Mouse (Mus musculus): ENCODE measurements around the gene Tacc3.

Gene Tacc3

GRCm38 (mm10) chr5:33694461-33694847 lies 36.5 kb downstream of the Tacc3 start:
- DNase-seq (ENCODE audit: extremely low read depth, low read depth) = no peak

- DNase-seq (ENCODE audit: extremely low read depth, low read depth) = no peak
Measured at GRCm38 (mm10) chr5:33694848-33695717, 37.2 kb downstream of the Tacc3 start.

- no peak for DNase-seq (ENCODE audit: extremely low read depth, low read depth)
Measured at GRCm38 (mm10) chr5:33695718-33696121, 37.8 kb downstream of the Tacc3 start.

- DNase-seq (ENCODE audit: extremely low read depth, low read depth) = no peak
Measured at GRCm38 (mm10) chr5:33696430-33696829, 38.5 kb downstream of the Tacc3 start.

GRCm38 (mm10) chr5:33697534-33697933 lies 39.6 kb downstream of the Tacc3 start:
- DNase-seq (ENCODE audit: extremely low read depth, low read depth) = no peak

- no peak for DNase-seq (ENCODE audit: extremely low read depth, low read depth)
Measured at GRCm38 (mm10) chr5:33697947-33698512, 40.1 kb downstream of the Tacc3 start.

- DNase-seq (ENCODE audit: extremely low read depth, low read depth) = no peak
Measured at GRCm38 (mm10) chr5:33698669-33699068, 40.7 kb downstream of the Tacc3 start.

GRCm38 (mm10) chr5:33700010-33700409 lies 42.1 kb downstream of the Tacc3 start:
- no peak for DNase-seq (ENCODE audit: extremely low read depth, low read depth)

- no peak for DNase-seq (ENCODE audit: extremely low read depth, low read depth)
Measured at GRCm38 (mm10) chr5:33701832-33702231, 43.9 kb downstream of the Tacc3 start.

- DNase-seq (ENCODE audit: extremely low read depth, low read depth) = no peak
Measured at GRCm38 (mm10) chr5:33703999-33704398, 46.1 kb downstream of the Tacc3 start.

GRCm38 (mm10) chr5:33704945-33705611 lies 47.1 kb downstream of the Tacc3 start:
- DNase-seq (ENCODE audit: extremely low read depth, low read depth) = no peak

- no peak for DNase-seq (ENCODE audit: extremely low read depth, low read depth)
Measured at GRCm38 (mm10) chr5:33705612-33706349, 47.9 kb downstream of the Tacc3 start.

- DNase-seq (ENCODE audit: extremely low read depth, low read depth) = peak; percentile 70
Measured at GRCm38 (mm10) chr5:33706350-33706629, 48.4 kb downstream of the Tacc3 start.

GRCm38 (mm10) chr5:33707163-33707562 lies 49.2 kb downstream of the Tacc3 start:
- no peak for DNase-seq (ENCODE audit: extremely low read depth, low read depth)

- no peak for DNase-seq (ENCODE audit: extremely low read depth, low read depth)
Measured at GRCm38 (mm10) chr5:33709037-33709436, 51.1 kb downstream of the Tacc3 start.

- no peak for DNase-seq (ENCODE audit: extremely low read depth, low read depth)
Measured at GRCm38 (mm10) chr5:33712550-33712949, 54.6 kb downstream of the Tacc3 start.

GRCm38 (mm10) chr5:33715182-33715581 lies 57.3 kb downstream of the Tacc3 start:
- no peak for DNase-seq (ENCODE audit: extremely low read depth, low read depth)

- no peak for DNase-seq (ENCODE audit: extremely low read depth, low read depth)
Measured at GRCm38 (mm10) chr5:33716467-33716866, 58.5 kb downstream of the Tacc3 start.

- peak; percentile 82 for DNase-seq (ENCODE audit: extremely low read depth, low read depth)
Measured at GRCm38 (mm10) chr5:33718460-33718859, 60.5 kb downstream of the Tacc3 start.

GRCm38 (mm10) chr5:33720852-33721490 lies 63.0 kb downstream of the Tacc3 start:
- DNase-seq (ENCODE audit: extremely low read depth, low read depth) = no peak

- DNase-seq (ENCODE audit: extremely low read depth, low read depth) = no peak
Measured at GRCm38 (mm10) chr5:33721541-33722265, 63.8 kb downstream of the Tacc3 start, which contains the start of gene Fgfr3. Fgfr3 (plus strand) TSS chr5:33721674.

All from MEL-GATA-1-ER (cell line).